In the genomic region with DNA sequence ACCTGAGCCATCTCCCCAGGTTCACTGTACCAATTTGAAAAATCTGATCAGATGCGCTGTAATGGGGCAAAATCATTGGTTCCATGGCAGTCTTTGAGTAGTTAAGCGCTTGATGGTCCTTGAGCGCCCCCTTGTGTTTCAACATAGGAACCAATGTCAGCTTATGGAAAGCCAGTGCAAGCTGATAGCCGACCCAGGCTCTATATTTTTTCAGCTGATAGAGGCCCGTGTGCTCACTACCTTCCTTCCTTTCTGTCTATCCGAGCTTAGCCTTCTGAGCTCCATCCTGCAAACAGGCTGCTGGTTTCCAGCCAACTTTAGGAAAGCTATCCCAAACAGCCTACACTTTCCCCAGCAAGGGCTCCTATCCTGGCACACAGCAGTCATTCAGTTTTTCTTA, we compare ENCODE assay signal across 8 mouse cellular contexts. TPM values are rescaled to one million over a fixed set of nuclear protein-coding genes. Genes with fewer than 3 reads are reported as not detected.
DNase-seq lines count a peak whose midpoint lies in the region; ATAC-seq and TF ChIP-seq lines count a peak whose summit lies in the region.

No protein-coding gene starts in this region.

- peak; percentile 67 for DNase-seq in heart, adult 8-10 months (ENCODE audit: low spot score)
- no peak for DNase-seq in heart, adult 11 months
- DNase-seq in Patski (ENCODE audit: low read depth, low spot score), result peak; percentile 12
- peak; percentile 70 for DNase-seq in cerebellum, adult 9-10 months
- DNase-seq in gastrocnemius, postnatal 10 days, result peak; percentile 70
- DNase-seq in layer of hippocampus, adult 9-10 months (ENCODE audit: low spot score), result peak; percentile 60
- peak; percentile 37 to 76 for DNase-seq in lung, postnatal 4 days

- under 1% methylated on average over 6 of the region's 6 CpGs for WGBS in small intestine, adult 2 months

- in situ Hi-C loops in Patski (cut with MboI; ENCODE audit: low pct_unique_long_range_greater_than_20kb), result no loop called here

- TF ChIP-seq CTCF in Patski (IDR thresholded peaks at IDR 0.05), result peak; percentile 81
- peak; percentile 61; the same call in 1 of the 2 replicates for TF ChIP-seq CTCF in small intestine, adult 2 months (IDR thresholded peaks at IDR 0.05; ENCODE audit: extremely low read depth, insufficient read length, insufficient replicate concordance, low read depth, low read length)

- H3K27me3 ChIP-seq in Patski, result peaks cover 15% of the 10 kb centered on the region
- H3K27me3 ChIP-seq in small intestine, adult 2 months (ENCODE audit: control insufficient read depth, insufficient read depth, low read length), result no peaks in the 10 kb centered on the region

- 0 out of 2 replicates have a peak, but pooled peaks cover 1% of the 10 kb centered on the region for H3K4me1 ChIP-seq in small intestine, adult 2 months (ENCODE audit: control insufficient read depth, insufficient read depth, insufficient read length, low read length)

- H3K36me3 ChIP-seq in small intestine, adult 2 months (ENCODE audit: control insufficient read depth, insufficient read depth, low read length), result no peaks in the 10 kb centered on the region

- H3K4me3 ChIP-seq in small intestine, adult 2 months (ENCODE audit: low read depth, low read length), result no peak overlapping the region

- CTCF ChIA-PET in Patski (lab: Charles Lee), result interaction anchor here (0.9 to 3.5 kb wide), 13 partner anchors 10 to 185 kb away, joined by 3 to 20 read pairs (median 6); no protein-coding TSS in a partner anchor

- no peak for TF ChIP-seq POLR2A in small intestine, adult 2 months (IDR thresholded peaks at IDR 0.05; ENCODE audit: low read depth, low read length)

- no peak for ATAC-seq in Patski

- H3K27ac ChIP-seq in small intestine, adult 2 months (ENCODE audit: insufficient read depth, low read depth, low read length), result no peak overlapping the region

- POLR2A ChIA-PET in Patski (lab: Charles Lee), result no interaction called here

RNA-seq across cellular contexts. Expression of a gene that starts 7.4 kb away (rescaled TPM):
- total RNA-seq in heart, adult 8-10 months (2022), result under 1 TPM in 2 of 4 experiments, not detected in 2; 0.03 TPM
- polyA plus RNA-seq in Patski (2021), result 0.01 TPM
- total RNA-seq in gastrocnemius, postnatal 10 days (2021), result 100 to 1,000 TPM in 1 of 2 experiments, 10 to 100 TPM in 1; 79.0 to 104 TPM
- 0.01 and 0.06 TPM in 2 replicates for polyA plus RNA-seq in small intestine, adult 2 months (2012; rRNA removed)

RNA-seq across cellular contexts. Expression of a gene that starts 33.0 kb away (rescaled TPM):
- total RNA-seq in heart, adult 8-10 months (2022), result 10 to 100 TPM; 20.7 to 25.9 (median 23.3) TPM
- polyA plus RNA-seq in Patski (2021), result 16.2 TPM
- total RNA-seq in gastrocnemius, postnatal 10 days (2021), result 10 to 100 TPM in 1 of 2 experiments, 1 to 10 TPM in 1; 9.8 to 11.4 TPM
- polyA plus RNA-seq in small intestine, adult 2 months (2012; rRNA removed), result 5.6 and 10.7 TPM in 2 replicates

RNA-seq across cellular contexts. Expression of a gene that starts 33.1 kb away (rescaled TPM):
- 10 to 100 TPM in 3 of 4 experiments, 1 to 10 TPM in 1; 9.8 to 13.1 (median 11.5) TPM for total RNA-seq in heart, adult 8-10 months (2022)
- polyA plus RNA-seq in Patski (2021), result 27.9 TPM
- 10 to 100 TPM in 1 of 2 experiments, 1 to 10 TPM in 1; 8.0 to 11.9 TPM for total RNA-seq in gastrocnemius, postnatal 10 days (2021)
- polyA plus RNA-seq in small intestine, adult 2 months (2012; rRNA removed), result 5.2 and 18.2 TPM in 2 replicates

Comparison
In these comparisons a context has a peak if more than half of its experiments do, and no peak if none do; other contexts are left out.
1. RNA of a gene that starts 7.4 kb away (total RNA-seq): 79.0 to 104 TPM in gastrocnemius, postnatal 10 days; 0.03 TPM in heart, adult 8-10 months; every median in the first group is over 10 times any median in the second.